Mouse (Mus musculus) left cerebral cortex, postnatal 10 days (tissue): ENCODE measurements around the gene Aacs. TPM values are rescaled to one million over a fixed set of nuclear protein-coding genes. Genes with fewer than 3 reads are reported as not detected.
"Not testable (repeated sequence)": the region's sequence is repeated elsewhere in the genome, so short reads cannot be mapped to it uniquely, and the experiment has no call there.

Source experiments
- DNase-seq, 2 experiments: peaks; one replicate each; pipeline ENCODE4 v3.0.0; 2021 to 2022; ENCODE audit warnings: low spot score in 2 of 2, mixed read lengths in 1 of 2; ENCODE audit errors: extremely low spot score in 1 of 2
- intact Hi-C: fragments of 180-260 bp; cut with DNase I; formaldehyde crosslinking; loops from one replicate; pipeline ENCODE4 v1.15.1; 2025
- total RNA-seq, 2 experiments: library from RNA; stranded (reverse); gene quantifications; 2 replicates each; pipeline ENCODE4 v1.2.3; 2021

Aacs gene
- total RNA-seq: 10 to 100 TPM; 84.1 to 96.1 TPM

GRCm38 (mm10) chr5:125475601-125476285 is at the start of gene Aacs:
Aacs (plus strand) TSS chr5:125475814.
- intact Hi-C loops: no loop called here

DNA sequence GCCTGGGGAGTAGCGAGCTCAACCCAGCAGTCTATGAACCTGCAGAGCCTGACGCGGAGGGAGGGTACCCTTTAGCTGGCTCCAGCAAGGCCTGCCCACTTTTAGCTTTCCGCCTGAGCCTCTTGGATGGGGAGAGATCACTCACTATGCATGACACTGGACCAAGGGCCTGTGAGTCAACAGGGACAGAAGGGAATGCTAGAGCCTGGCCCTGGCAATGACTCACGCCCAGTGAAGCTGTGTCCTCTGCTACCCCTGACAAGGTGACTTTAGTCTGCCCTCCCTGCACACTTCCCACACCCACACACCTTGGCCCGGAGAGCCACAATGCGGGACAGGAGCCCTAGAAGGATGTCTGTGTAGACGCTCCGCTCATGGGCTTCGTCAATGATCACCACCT is 49.3 kb upstream of the Aacs start:
- no peak for DNase-seq
- intact Hi-C loops: no loop called here

More at GRCm38 (mm10) chr5:125475601-125476285, at the start of gene Aacs:
- peak; percentile 96 to 97 for DNase-seq

GRCm38 (mm10) chr5:125432324-125432723 is 43.3 kb upstream of the Aacs start:
- DNase-seq, intact Hi-C loops: not testable (repeated sequence)

- DNase-seq: peak; percentile 92 to 97
- intact Hi-C loops: no loop called here
Measured at GRCm38 (mm10) chr5:125433793-125434337, 41.7 kb upstream of the Aacs start, which contains the start of gene Dhx37. Dhx37 (minus strand) TSS chr5:125434121.

DNA sequence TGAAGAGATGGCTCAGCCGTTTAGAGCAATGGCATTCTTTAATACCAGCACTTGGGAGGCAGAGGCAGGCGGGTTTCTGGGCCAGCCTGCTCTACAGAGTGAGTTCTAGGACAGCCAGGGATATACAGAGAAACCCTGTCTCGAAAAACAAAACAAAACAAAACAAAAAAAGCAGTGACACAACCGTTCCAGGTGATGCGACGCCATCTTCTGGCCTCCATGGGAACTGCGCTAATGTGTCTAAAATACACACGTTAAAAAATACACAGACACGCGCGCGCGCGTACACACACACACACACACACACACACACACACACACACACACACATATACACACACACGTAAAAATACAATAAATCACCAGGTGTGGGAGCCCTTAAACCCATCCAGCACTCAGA is 41.3 kb upstream of the Aacs start:
- DNase-seq, intact Hi-C loops: not testable (repeated sequence)

- intact Hi-C loops: no loop called here
Measured at GRCm38 (mm10) chr5:125440583-125441233, 34.9 kb upstream of the Aacs start.

DNA sequence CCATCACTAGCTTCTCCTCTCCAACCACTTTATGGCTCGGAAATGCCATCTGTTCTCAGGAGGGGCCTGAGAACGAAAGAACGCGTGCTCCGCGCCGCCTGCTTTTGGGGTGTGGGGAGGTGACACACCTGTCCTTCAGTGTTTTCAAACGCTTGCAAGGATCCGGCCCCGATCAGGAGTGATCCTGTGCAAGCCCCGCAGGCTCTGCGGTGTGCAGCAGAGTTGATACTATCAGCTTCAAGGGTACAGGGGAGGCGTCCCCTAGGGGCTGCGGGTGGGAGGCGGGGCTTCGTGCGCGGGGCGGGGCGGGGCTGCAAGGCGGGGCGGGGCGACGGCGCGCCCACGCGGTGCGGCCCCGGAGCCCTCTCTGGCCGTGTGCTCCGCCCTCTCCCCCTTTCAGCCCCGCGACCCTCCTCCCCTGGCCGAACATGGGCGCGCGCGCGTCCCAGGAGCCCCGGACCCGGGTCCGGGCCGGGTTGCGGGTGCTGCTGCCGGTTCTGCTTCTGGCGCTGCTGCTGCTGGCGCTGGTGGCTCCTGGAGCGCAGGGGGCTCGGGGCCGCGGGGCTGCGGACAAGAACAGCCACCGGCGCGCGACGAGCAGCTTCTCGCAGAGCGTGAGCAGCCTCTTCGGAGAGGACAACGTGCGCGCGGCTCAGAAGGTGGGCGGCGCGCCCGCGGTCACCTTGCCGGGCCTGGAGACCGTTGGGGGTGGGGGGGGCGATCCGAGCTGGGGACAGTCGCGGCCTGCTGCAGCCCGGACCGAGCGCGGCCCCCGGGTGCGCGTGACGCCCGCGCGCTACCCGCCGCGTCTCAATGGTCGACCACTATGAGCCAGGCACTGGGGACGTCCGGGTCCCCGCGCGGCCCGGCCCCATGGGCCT is 34.1 kb upstream of the Aacs start, which contains the start of gene Bri3bp:
Gene Bri3bp, plus strand, starts transcription at position 335 of the 881 bp plus-strand sequence.
- peak in 1 of 2 experiments; percentile 68 for DNase-seq
- intact Hi-C loops: no loop called here

More at GRCm38 (mm10) chr5:125440583-125441233, 34.9 kb upstream of the Aacs start:
- no peak for DNase-seq

DNA sequence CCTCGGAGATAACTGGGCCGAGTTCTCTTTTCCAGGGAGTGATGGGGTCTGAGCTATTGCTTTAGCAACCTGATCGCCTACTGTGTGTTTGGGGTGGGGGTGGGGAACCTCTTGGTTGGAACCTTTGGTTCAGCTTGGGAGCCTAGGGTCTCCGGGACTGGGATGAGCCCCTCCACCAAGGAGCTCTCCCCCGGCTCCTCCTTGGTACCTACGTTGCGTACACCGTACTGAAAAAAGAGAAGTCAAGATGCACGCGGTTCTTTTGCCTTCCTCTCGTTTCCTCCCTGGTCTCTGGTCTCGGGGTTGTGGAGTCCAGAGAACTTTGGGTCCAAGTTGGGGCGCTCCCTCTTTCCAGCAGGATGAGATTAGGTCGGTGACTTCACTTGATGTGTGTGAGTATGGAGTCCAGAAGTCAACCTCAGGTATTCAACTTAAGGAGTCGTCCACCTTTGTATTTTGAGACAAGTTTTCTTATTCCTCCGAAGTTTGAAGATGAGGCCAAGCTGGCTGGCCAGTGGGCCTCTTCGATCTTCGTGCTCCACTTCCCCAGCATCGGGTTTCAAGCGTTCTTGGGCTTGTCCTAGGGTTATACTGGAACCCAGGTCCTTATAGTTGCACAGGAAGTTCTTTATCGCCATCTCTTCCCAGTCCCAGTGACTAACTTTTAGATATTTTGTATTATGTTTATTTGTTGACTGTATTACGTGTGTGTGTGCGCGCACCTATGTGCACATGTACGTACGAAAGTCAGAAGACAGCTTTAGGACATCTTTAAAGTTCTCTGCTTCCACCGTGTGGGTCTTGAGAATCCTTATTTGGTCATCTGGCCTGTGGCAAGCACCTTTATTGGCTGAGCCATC is 33.2 kb upstream of the Aacs start:
- intact Hi-C loops: no loop called here
- no peak for DNase-seq

DNA sequence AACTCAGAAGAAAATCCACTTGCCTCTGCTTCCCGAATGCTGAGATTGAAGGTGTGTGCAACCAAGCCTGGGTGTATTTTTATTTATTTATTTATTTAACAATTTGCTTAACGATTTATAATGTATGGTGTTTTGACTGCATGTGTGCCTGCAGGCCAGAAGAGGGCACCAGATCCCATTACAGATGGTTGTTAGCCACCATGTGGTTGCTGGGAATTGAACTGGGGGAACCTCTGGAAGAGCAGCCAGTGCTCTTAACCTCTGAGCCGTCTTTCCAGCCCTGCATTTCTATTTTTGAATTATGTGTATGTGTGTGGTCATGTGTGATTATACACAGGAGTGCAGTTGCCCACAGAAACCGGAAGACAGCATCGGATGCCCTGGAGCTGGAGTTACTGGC is 32.3 kb upstream of the Aacs start:
- DNase-seq: no peak
- intact Hi-C loops: no loop called here

- no peak for DNase-seq
- intact Hi-C loops: no loop called here
Measured at GRCm38 (mm10) chr5:125443915-125444314, 31.7 kb upstream of the Aacs start.

DNA sequence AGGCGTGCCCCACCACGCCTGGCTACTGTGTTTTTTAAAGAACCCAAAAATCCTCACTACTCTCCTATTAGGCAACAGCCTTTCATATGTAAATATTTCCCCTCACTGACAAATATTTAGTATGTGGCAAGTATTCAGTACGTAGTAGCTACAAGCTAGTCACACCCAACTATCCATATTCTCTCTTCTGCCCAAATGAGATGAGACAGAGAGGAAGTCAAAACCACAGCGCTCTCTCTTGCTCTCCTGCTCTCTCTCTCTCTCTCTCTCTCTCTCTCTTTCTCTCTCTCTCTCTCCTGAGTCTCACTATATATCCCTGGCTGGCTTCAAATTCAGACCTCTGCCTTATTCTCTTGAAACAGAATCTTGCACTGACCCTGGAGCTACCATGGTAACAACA is 31.1 kb upstream of the Aacs start:
- DNase-seq: no peak
- intact Hi-C loops: no loop called here

DNA sequence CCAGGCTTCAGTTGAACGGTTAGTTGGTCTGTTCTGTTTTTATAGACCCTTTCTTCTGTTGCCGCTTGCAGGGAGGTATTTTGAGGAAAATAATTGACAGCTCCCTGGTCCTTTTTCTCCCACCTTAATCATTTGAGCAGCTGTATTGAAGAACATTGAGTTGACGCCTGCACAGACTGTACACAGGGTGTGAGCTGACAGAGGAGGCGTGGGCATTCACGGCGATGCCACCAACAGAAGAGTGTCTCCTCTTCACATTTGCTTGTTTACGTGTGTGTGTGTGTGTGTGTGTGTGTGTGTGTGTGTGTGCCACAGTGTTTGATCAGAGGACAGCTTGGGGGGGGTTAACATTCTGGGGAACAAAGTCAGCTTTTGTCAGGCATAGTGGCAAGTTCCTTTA is 29.3 kb upstream of the Aacs start:
- intact Hi-C loops: no loop called here
- no peak for DNase-seq

DNA sequence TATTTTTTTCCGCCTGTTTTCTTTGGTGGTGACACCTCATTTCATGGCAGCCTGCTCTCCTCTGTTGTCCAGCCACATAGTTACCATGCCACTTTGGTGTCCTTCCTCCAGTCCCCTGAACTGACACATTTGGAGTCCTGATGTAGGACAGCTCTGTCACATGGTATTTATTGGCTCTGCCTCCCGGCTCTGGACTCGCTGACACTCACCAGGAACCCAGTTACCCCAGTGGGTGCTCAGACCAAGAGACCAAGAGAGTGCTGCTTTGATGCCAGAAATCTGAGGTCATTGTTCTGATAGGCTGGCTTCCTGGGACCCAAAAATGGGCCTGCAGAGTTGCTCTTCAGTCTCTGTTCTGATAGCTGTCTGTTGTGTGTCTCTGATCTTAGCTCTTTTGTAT is 27.6 kb upstream of the Aacs start:
- no peak for DNase-seq
- intact Hi-C loops: no loop called here

DNA sequence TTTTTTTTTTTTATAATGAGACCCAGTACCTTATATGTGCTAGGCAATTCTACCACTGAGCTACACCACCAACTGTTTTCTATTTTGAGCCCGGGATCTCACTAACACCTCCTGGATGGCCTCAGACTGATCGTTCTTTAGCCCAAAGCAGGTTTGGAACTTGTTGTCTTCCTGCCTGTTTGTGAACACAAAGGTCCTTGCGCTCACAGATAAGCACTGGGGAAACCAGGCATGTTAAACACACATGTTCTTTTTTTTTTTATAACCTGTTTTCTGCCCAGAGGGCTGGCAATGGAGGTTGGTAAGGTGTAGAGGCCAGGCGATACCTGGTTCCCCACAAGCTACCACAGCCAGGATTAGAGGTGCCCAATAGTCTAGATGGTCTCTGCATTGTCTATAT is 27.0 kb upstream of the Aacs start:
- no peak for DNase-seq
- intact Hi-C loops: no loop called here

GRCm38 (mm10) chr5:125449306-125449705 is 26.3 kb upstream of the Aacs start:
- intact Hi-C loops: no loop called here
- no peak for DNase-seq

DNA sequence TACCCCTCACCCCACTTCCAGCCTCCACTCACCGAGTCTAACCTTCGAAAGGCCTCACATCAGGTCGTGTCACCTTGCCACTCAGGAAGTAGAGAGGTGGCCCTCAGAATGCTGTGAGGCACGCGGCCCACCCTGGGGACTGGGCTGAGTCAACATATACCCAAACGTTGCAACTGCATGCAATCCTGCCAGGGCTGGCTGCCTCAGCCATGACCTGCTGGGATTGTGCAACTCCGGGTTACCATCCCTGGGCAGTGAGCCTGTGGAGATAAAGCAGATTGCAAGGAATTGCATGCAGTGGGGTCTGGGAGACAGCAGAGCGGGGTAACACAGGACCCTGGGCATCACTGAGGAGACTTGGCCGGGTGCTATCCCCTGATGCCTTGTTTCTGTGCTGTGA is 23.0 kb upstream of the Aacs start:
- intact Hi-C loops: no loop called here
- no peak for DNase-seq

- intact Hi-C loops: no loop called here
- DNase-seq: no peak
Measured at GRCm38 (mm10) chr5:125456100-125456499, 19.5 kb upstream of the Aacs start.

DNA sequence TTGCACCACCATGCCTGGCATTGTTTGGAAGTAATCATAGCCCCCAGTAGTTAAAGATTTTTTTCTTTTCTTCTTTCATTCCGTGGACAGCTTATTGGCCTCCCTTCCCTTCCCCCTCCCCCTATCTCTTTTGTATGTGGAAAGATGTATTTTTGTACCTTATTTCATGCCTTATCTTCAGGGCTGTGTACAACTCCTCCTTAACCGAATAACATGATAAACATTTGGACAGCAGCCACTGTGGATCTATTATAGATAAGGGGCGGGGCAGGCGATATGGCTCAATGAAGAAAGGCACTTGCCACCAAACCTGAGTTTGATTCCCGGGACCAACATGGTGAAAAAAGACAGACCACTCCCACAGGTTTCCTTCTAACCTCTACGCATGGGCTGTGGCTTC is 18.1 kb upstream of the Aacs start:
- no peak for DNase-seq
- intact Hi-C loops: no loop called here
